Mouse (Mus musculus): Measurements from ENCODE around the gene Arl9.
A peak's percentile ranks its signal among the peaks of the same experiment; 100 is the strongest.
"Not testable (repeated sequence)": the region's sequence is repeated elsewhere in the genome, so short reads cannot be mapped to it uniquely, and the experiment has no call there.

Gene Arl9

GRCm38 (mm10) chr5:77015544-77016482, 12.0 kb downstream of the Arl9 start, which contains the start of gene Thegl:
Gene Thegl, plus strand, starts transcription at chr5:77016023.
- peak; percentile 46 to 55 for DNase-seq (ENCODE audit: low spot score in 2 of 2)

DNA sequence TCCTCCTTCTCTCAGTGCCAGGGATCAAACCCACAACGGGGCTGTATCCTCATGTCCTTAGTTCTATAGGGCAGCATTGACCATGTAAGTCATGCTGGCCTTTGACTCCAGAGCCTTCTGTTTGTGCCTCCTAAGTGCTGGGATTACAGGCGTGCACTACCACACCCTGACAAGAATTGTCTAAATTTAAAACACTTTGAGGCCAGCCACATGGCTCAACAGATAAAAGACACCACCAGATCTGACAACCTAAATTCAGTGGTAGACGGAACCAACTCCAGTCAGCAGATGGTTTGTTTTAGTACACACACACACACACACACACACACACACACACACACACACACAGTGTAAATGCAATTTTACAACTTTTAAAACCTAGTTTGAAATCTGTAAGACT, 24.2 kb downstream of the Arl9 start:
- no peak for DNase-seq (ENCODE audit: low spot score in 2 of 2)

- peak; percentile 17 to 29 for DNase-seq (ENCODE audit: low spot score in 2 of 2)
Measured at GRCm38 (mm10) chr5:77029735-77030134, 25.9 kb downstream of the Arl9 start.

- not testable (repeated sequence) for DNase-seq (ENCODE audit: low spot score in 2 of 2)
Measured at GRCm38 (mm10) chr5:77035101-77035500, 31.2 kb downstream of the Arl9 start.

- no peak for DNase-seq (ENCODE audit: low spot score in 2 of 2)
Measured at GRCm38 (mm10) chr5:77038451-77038850, 34.6 kb downstream of the Arl9 start.

- no peak for DNase-seq (ENCODE audit: low spot score in 2 of 2)
Measured at GRCm38 (mm10) chr5:77039391-77039790, 35.5 kb downstream of the Arl9 start.

GRCm38 (mm10) chr5:77044362-77044761, 40.5 kb downstream of the Arl9 start:
- DNase-seq (ENCODE audit: low spot score in 2 of 2): no peak

DNA sequence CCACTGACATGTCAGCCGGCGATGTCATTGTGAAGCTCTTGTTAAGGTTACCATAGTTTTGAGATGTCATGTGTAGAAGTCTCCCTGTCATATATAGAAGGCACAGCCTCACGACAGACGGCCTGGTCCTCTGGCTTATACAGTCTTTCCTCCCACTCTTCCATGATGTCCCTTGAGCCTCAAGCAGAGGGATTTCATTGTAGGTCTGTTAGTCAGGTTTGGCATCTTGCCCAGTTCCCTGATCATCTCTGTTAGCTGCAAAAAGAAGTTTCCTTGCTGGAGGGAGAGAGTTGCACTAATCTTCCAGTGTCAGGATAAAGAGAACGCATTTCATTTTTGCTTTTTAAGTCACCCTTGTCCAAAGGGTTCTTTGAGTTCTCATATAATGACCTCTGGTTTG, 48.8 kb downstream of the Arl9 start:
- no peak for DNase-seq (ENCODE audit: low spot score in 2 of 2)

- no peak for DNase-seq (ENCODE audit: low spot score in 2 of 2)
Measured at GRCm38 (mm10) chr5:77056881-77057440, 53.1 kb downstream of the Arl9 start.

Data from heart, adult 9 months (tissue).